Mouse (Mus musculus): ENCODE data around the gene Adad2.
A peak's percentile ranks its signal among the peaks of the same experiment; 100 is the strongest.

- peak; percentile 30; the same call in 1 of the 2 replicates for TF ChIP-seq CTCF (IDR thresholded peaks at IDR 0.05; ENCODE audit: borderline replicate concordance, extremely low read depth, insufficient read depth, insufficient read length)
- TF ChIP-seq POLR2A (IDR thresholded peaks at IDR 0.05; ENCODE audit: borderline replicate concordance, extremely low read depth, insufficient read depth, insufficient read length, poor library complexity, severe bottlenecking): peak; percentile 98
Observed at GRCm38 (mm10) chr8:119574437-119575365, 37.8 kb upstream of the Adad2 start, which contains the start of the genes Hsdl1 and Dnaaf1.
